Mouse (Mus musculus) MEL (cell line): ENCODE data around the gene Ranbp17. TPM values are rescaled to one million over a fixed set of nuclear protein-coding genes. Genes with fewer than 3 reads are reported as not detected.

ENCODE experiments used
- DNase-seq: peaks from one replicate; pipeline ENCODE4 v3.0.0; 2011; ENCODE audit warnings: low read depth, low spot score
- H3K27ac ChIP-seq: 2 replicates; pipeline ENCODE4 v1.5.1; 2012; ENCODE audit warnings: low read depth, mild to moderate bottlenecking, control low read depth, low read length, moderate library complexity; ENCODE audit not compliant: control insufficient read depth
- H3K27me3 ChIP-seq, 2 experiments: fragments of 150-350 bp in 1 of 2; sonication (generic) in 1 of 2; 2 replicates each; pipeline ENCODE4 v1.6.1; 2012; ENCODE audit warnings: low read length in 2 of 2, mild to moderate bottlenecking in 2 of 2, improper control_type of control experiment in 1 of 2, moderate library complexity in 1 of 2; ENCODE audit not compliant: insufficient read depth in 2 of 2, control insufficient read depth in 1 of 2
- H3K36me3 ChIP-seq, 2 experiments: 2 replicates each; pipeline ENCODE4 v1.6.1; 2012 to 2014; ENCODE audit warnings: low read length in 2 of 2, improper control_type of control experiment in 1 of 2, inconsistent platforms in 1 of 2, mild to moderate bottlenecking in 1 of 2; ENCODE audit not compliant: insufficient read depth in 2 of 2, control insufficient read depth in 1 of 2
- H3K4me1 ChIP-seq, 2 experiments: fragments of 150-350 bp in 1 of 2; sonication (generic) in 1 of 2; 2 replicates each; pipeline ENCODE4 v1.6.1; 2012; ENCODE audit warnings: low read length in 2 of 2, improper control_type of control experiment in 1 of 2, mild to moderate bottlenecking in 1 of 2; ENCODE audit not compliant: insufficient read depth in 2 of 2, control insufficient read depth in 1 of 2
- H3K4me3 ChIP-seq, 2 experiments: fragments of 150-350 bp in 1 of 2; sonication (generic) in 1 of 2; 2 replicates each; pipeline ENCODE4 v1.5.1; 2012; ENCODE audit warnings: low read depth in 2 of 2, low read length in 2 of 2, mild to moderate bottlenecking in 2 of 2, moderate library complexity in 2 of 2, control low read depth in 1 of 2, improper control_type of control experiment in 1 of 2; ENCODE audit not compliant: control insufficient read depth in 1 of 2, insufficient read depth in 1 of 2
- H3K79me2 ChIP-seq: 2 replicates; pipeline ENCODE4 v1.6.1; 2012; ENCODE audit warnings: mild to moderate bottlenecking, low read length, moderate library complexity; ENCODE audit not compliant: control insufficient read depth, poor library complexity, insufficient read depth
- H3K9ac ChIP-seq: 2 replicates; pipeline ENCODE4 v1.6.1; 2012; ENCODE audit warnings: low read depth, mild to moderate bottlenecking, control low read depth, low read length, moderate library complexity; ENCODE audit not compliant: control insufficient read depth, poor library complexity, severe bottlenecking
- H3K9me3 ChIP-seq: fragments of 150-350 bp; sonication (generic); replicated peaks from 2 replicates; pipeline ENCODE4 v1.6.1; 2012; ENCODE audit warnings: mild to moderate bottlenecking, low read length, improper control_type of control experiment, moderate library complexity; ENCODE audit not compliant: insufficient read depth
- CHD1 ChIP-seq: IDR thresholded peaks from 2 replicates; pipeline ENCODE4 v1.6.1; 2012; ENCODE audit warnings: low read depth, mild to moderate bottlenecking, inconsistent platforms, low read length, improper control_type of control experiment
- CHD2 ChIP-seq: IDR thresholded peaks from 2 replicates; pipeline ENCODE4 v1.6.1; 2011; ENCODE audit warnings: low read length, improper control_type of control experiment
- E2F4 ChIP-seq: IDR thresholded peaks from 2 replicates; pipeline ENCODE4 v1.6.1; 2011; ENCODE audit warnings: low read depth, low read length, improper control_type of control experiment, borderline replicate concordance
- ETS1 ChIP-seq: IDR thresholded peaks from 2 replicates; pipeline ENCODE4 v1.6.1; 2012; ENCODE audit warnings: low read depth, mild to moderate bottlenecking, inconsistent platforms, low read length, improper control_type of control experiment, moderate library complexity
- GABPA ChIP-seq: IDR thresholded peaks from 2 replicates; pipeline ENCODE4 v1.6.1; 2012; ENCODE audit warnings: low read depth, mild to moderate bottlenecking, inconsistent platforms, low read length, improper control_type of control experiment, moderate library complexity
- GATA1 ChIP-seq: IDR thresholded peaks from 2 replicates; pipeline ENCODE4 v1.6.1; 2011; ENCODE audit warnings: low read depth, low read length, improper control_type of control experiment
- JUND ChIP-seq: IDR thresholded peaks from 2 replicates; pipeline ENCODE4 v1.6.1; 2011; ENCODE audit warnings: low read depth, mild to moderate bottlenecking, improper control_type of control experiment, low read length
- KAT2A ChIP-seq: conservative IDR thresholded peaks from 2 replicates; pipeline ENCODE4 v1.6.1; 2012; ENCODE audit warnings: low read depth, low read length, improper control_type of control experiment, inconsistent platforms
- MAFK ChIP-seq: IDR thresholded peaks from 2 replicates; pipeline ENCODE4 v1.6.1; 2011; ENCODE audit warnings: low read depth, mild to moderate bottlenecking, low read length, improper control_type of control experiment, borderline replicate concordance
- MAX ChIP-seq: IDR thresholded peaks from 2 replicates; pipeline ENCODE4 v1.6.1; 2011; ENCODE audit warnings: low read length, improper control_type of control experiment
- MAZ ChIP-seq: IDR thresholded peaks from 2 replicates; pipeline ENCODE4 v1.6.1; 2012; ENCODE audit warnings: low read depth, mild to moderate bottlenecking, inconsistent platforms, low read length, improper control_type of control experiment
- MYB ChIP-seq: IDR thresholded peaks from 2 replicates; pipeline ENCODE4 v1.6.1; 2011; ENCODE audit warnings: mild to moderate bottlenecking, low read depth, low read length, improper control_type of control experiment
- MYC ChIP-seq: IDR thresholded peaks from 2 replicates; pipeline ENCODE4 v1.6.1; 2011; ENCODE audit warnings: low read depth, mild to moderate bottlenecking, low read length, improper control_type of control experiment, moderate library complexity
- NELFE ChIP-seq: IDR thresholded peaks from 2 replicates; pipeline ENCODE4 v1.6.1; 2011; ENCODE audit warnings: low read depth, low read length, improper control_type of control experiment
- POLR2A ChIP-seq, 2 experiments: IDR thresholded peaks; 2 replicates each; pipeline ENCODE4 v1.6.1; 2011 to 2012; ENCODE audit warnings: low read length in 2 of 2, mild to moderate bottlenecking in 2 of 2, control low read depth in 1 of 2, improper control_type of control experiment in 1 of 2, low read depth in 1 of 2, moderate library complexity in 1 of 2; ENCODE audit not compliant: control insufficient read depth in 1 of 2, insufficient read depth in 1 of 2, poor library complexity in 1 of 2
- RAD21 ChIP-seq: IDR thresholded peaks from 2 replicates; pipeline ENCODE4 v1.6.1; 2011; ENCODE audit warnings: mild to moderate bottlenecking, low read depth, low read length, improper control_type of control experiment
- SIN3A ChIP-seq: IDR thresholded peaks from 2 replicates; pipeline ENCODE4 v1.6.1; 2012; ENCODE audit warnings: low read length, improper control_type of control experiment, inconsistent platforms
- SMC3 ChIP-seq: IDR thresholded peaks from 2 replicates; pipeline ENCODE4 v1.6.1; 2011; ENCODE audit warnings: low read depth, low read length, improper control_type of control experiment
- TCF12 ChIP-seq: IDR thresholded peaks from 2 replicates; pipeline ENCODE4 v1.6.1; 2014; ENCODE audit warnings: low read depth, mild to moderate bottlenecking, inconsistent platforms, low read length, improper control_type of control experiment, moderate library complexity
- ZKSCAN1 ChIP-seq: IDR thresholded peaks from 2 replicates; pipeline ENCODE4 v1.6.1; 2012; ENCODE audit warnings: low read depth, mild to moderate bottlenecking, inconsistent platforms, low read length, improper control_type of control experiment, moderate library complexity
- ZMIZ1 ChIP-seq: IDR thresholded peaks from 2 replicates; pipeline ENCODE4 v1.6.1; 2012; ENCODE audit warnings: low read depth, mild to moderate bottlenecking, inconsistent platforms, low read length, improper control_type of control experiment, moderate library complexity
- ZNF384 ChIP-seq: IDR thresholded peaks from 2 replicates; pipeline ENCODE4 v1.6.1; 2012; ENCODE audit warnings: low read depth, mild to moderate bottlenecking, inconsistent platforms, low read length, improper control_type of control experiment
- polyA plus RNA-seq, 2 experiments: library from polyadenylated mRNA; stranded (reverse) in 1 of 2; unstranded in 1 of 2; fragments of >175 nt in 1 of 2; fragments of >200 nt in 1 of 2; gene quantifications; 2 replicates each; pipeline versions ENCODE4 v1.2.1 to v1.2.4; 2012; ENCODE audit warnings: low replicate concordance in 2 of 2, low read depth in 1 of 2; ENCODE audit not compliant: insufficient read length in 2 of 2, insufficient read depth in 1 of 2, missing spikeins in 1 of 2
- total RNA-seq: library from RNA; depleted of rRNA; stranded (reverse); fragments of 300-350 nt; gene quantifications from 2 replicates; pipeline ENCODE4 v1.2.3, GENCODE M21; 2012

Ranbp17 gene
- total and polyA plus RNA-seq, 3 experiments = not detected

- Histone ChIP-seq H3K4me1 (no peaks in the 10 kb centered on the region), H3K4me3 (no peak overlapping the region), H3K9ac (no peak overlapping the region), H3K27ac (no peak overlapping the region), H3K36me3 (no peaks in the 10 kb centered on the region), H3K9me3 (no peaks in the 10 kb centered on the region), H3K79me2 (no peaks in the 10 kb centered on the region), H3K27me3 (no peaks in the 10 kb centered on the region; a peak in 1 of 4 replicates)
- no peak for DNase-seq
- TF ChIP-seq RAD21 = no peak
- no peak for TF ChIP-seq POLR2A (IDR thresholded peaks at IDR 0.05; ENCODE audit: control insufficient read depth in 1 of 2, insufficient read depth in 1 of 2, low read depth in 1 of 2, low read length in 2 of 2, poor library complexity in 1 of 2)
- no peak for TF ChIP-seq SMC3
- no peak for TF ChIP-seq JUND
- TF ChIP-seq MAX = no peak
- no peak for TF ChIP-seq MYB
- TF ChIP-seq CHD1 = no peak
- no peak for TF ChIP-seq GATA1
- no peak for TF ChIP-seq GABPA
- no peak for TF ChIP-seq MAFK
- no peak for TF ChIP-seq KAT2A
- TF ChIP-seq ZKSCAN1 = no peak
Measured at GRCm38 (mm10) chr11:33217384-33218079, 296.0 kb downstream of the Ranbp17 start.

GRCm38 (mm10) chr11:33207411-33207810 is 306.1 kb downstream of the Ranbp17 start:
- Histone ChIP-seq H3K36me3 (no peaks in the 10 kb centered on the region), H3K9ac (no peak overlapping the region), H3K27ac (no peak overlapping the region), H3K4me1 (no peaks in the 10 kb centered on the region), H3K4me3 (no peak overlapping the region), H3K27me3 (no peaks in the 10 kb centered on the region), H3K79me2 (no peaks in the 10 kb centered on the region), H3K9me3 (no peaks in the 10 kb centered on the region)
- TF ChIP-seq MAZ (no peak), ZMIZ1 (no peak), ETS1 (no peak), MYC (no peak), KAT2A (no peak), ZNF384 (no peak), CHD2 (no peak), TCF12 (no peak), E2F4 (no peak), NELFE (no peak), GABPA (no peak), SIN3A (no peak)
- DNase-seq = no peak
